Mouse (Mus musculus): ENCODE measurements around the gene Gnai3. TPM values are rescaled to one million over a fixed set of nuclear protein-coding genes. Genes with fewer than 3 reads are reported as not detected.

Gnai3 gene
- polyA plus RNA-seq, 1 experiment from 2014 or later: 192 TPM

DNA sequence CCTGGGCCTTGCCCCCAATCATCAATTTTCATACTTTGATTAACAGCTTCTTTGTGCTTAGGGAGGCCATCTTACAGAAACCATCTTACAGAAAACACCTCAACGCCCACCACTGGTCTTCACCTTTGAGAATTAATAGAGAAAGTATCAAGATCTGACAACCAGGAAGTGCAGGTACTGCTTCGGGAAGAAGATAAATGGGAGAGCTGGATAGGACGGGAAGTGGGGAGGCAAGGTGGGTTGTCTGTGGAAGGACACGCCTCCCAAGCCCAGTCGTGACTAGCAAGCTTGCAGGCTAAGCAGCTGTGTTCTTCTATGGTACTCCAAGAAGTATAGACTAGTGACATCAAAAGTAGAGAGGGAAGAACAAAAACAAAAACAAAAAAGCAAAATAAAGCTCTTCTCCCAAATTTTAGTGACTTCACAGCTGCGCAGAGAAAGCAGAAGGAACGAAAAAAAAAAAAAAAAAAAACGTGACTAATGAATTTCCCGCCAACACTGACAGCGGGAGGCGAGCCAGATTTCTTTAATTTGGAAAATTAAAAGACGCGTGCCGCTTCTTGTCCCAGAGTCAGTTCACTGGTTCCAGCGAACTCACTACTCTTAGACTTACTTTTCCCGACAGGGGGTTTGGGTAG, 39.6 kb upstream of the Gnai3 start:
- ATAC-seq (ENCODE audit: insufficient number of reproducible peaks, low FRiP score, low TSS enrichment, low read depth) (no peak), DNase-seq (ENCODE audit: low spot score) (no peak)
- Histone ChIP-seq H3K27ac (replicated peaks; ENCODE audit: low read depth, low read length) (no peak overlapping the region), H3K9me3 (ENCODE audit: control insufficient read depth, low read length) (no peaks in the 10 kb centered on the region), H3K4me3 (ENCODE audit: low read depth, low read length) (peak overlapping the region; percentile 65), H3K4me2 (ENCODE audit: low read depth, severe bottlenecking) (peak overlapping the region; percentile 98), H3K9ac (ENCODE audit: low read length) (peak overlapping the region; percentile 67; the same call in 1 of the 2 replicates), H3K36me3 (ENCODE audit: control insufficient read depth, insufficient read depth, low read length) (no peaks in the 10 kb centered on the region), H3K4me1 (ENCODE audit: control insufficient read depth, insufficient read depth, low read length) (peaks cover 6% of the 10 kb centered on the region; the same call in 1 of the 2 replicates), H3K27me3 (ENCODE audit: control insufficient read depth, insufficient read depth, low read length) (0 out of 2 replicates have a peak, but pooled peaks cover 8% of the 10 kb centered on the region)
- 4% methylated on average over 16 of the region's 16 CpGs for WGBS

DNA sequence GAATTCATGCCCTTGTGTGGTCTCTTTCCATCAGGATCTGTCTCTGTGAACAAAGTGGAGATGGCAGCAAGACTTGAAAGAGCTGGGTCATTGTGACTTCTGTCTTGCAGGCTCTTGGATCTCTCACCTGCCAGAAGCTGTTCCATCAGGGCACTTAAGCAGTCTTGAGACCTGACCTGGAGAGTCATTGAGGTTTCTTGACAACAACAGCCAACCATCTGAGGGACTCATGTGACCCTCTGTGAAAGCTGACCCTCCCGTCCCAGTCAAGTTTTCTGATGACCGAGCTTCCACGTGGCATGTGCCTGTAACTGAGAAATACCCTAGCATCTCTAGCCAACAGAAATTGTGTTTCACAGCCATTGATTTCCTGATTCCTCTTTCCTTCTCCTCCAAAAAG, 38.8 kb upstream of the Gnai3 start:
- Histone ChIP-seq H3K9ac (ENCODE audit: low read length) (no peak overlapping the region), H3K27ac (replicated peaks; ENCODE audit: low read depth, low read length) (no peak overlapping the region), H3K27me3 (ENCODE audit: control insufficient read depth, insufficient read depth, low read length) (0 out of 2 replicates have a peak, but pooled peaks cover 8% of the 10 kb centered on the region), H3K4me3 (ENCODE audit: low read depth, low read length) (no peak overlapping the region), H3K36me3 (ENCODE audit: control insufficient read depth, insufficient read depth, low read length) (no peaks in the 10 kb centered on the region), H3K4me1 (ENCODE audit: control insufficient read depth, insufficient read depth, low read length) (peaks cover 6% of the 10 kb centered on the region; the same call in 1 of the 2 replicates), H3K4me2 (ENCODE audit: low read depth, severe bottlenecking) (no peak overlapping the region), H3K9me3 (ENCODE audit: control insufficient read depth, low read length) (no peaks in the 10 kb centered on the region)
- 73% methylated on average over 3 of the region's 3 CpGs for WGBS
- DNase-seq (ENCODE audit: low spot score) (no peak), ATAC-seq (ENCODE audit: insufficient number of reproducible peaks, low FRiP score, low TSS enrichment, low read depth) (no peak)

GRCm38 (mm10) chr3:108180514-108180913, 34.6 kb upstream of the Gnai3 start:
- DNase-seq (ENCODE audit: low spot score) (no peak), ATAC-seq (ENCODE audit: insufficient number of reproducible peaks, low FRiP score, low TSS enrichment, low read depth) (no peak)
- no peaks in the 10 kb centered on the region for H3K4me1 ChIP-seq (ENCODE audit: control insufficient read depth, insufficient read depth, low read length)
- H3K27ac ChIP-seq (replicated peaks; ENCODE audit: low read depth, low read length): no peak overlapping the region
- H3K9me3 ChIP-seq (ENCODE audit: control insufficient read depth, low read length): no peaks in the 10 kb centered on the region
- WGBS: 42% methylated on average over 2 of the region's 2 CpGs
- H3K36me3 ChIP-seq (ENCODE audit: control insufficient read depth, insufficient read depth, low read length): no peaks in the 10 kb centered on the region
- no peak overlapping the region for H3K4me2 ChIP-seq (ENCODE audit: low read depth, severe bottlenecking)
- H3K4me3 ChIP-seq (ENCODE audit: low read depth, low read length): no peak overlapping the region
- no peaks in the 10 kb centered on the region for H3K27me3 ChIP-seq (ENCODE audit: control insufficient read depth, insufficient read depth, low read length)
- H3K9ac ChIP-seq (ENCODE audit: low read length): no peak overlapping the region

GRCm38 (mm10) chr3:108178756-108179715, 33.1 kb upstream of the Gnai3 start:
- no peak for DNase-seq (ENCODE audit: low spot score)
- Histone ChIP-seq H3K27me3 (ENCODE audit: control insufficient read depth, insufficient read depth, low read length) (no peaks in the 10 kb centered on the region), H3K4me1 (ENCODE audit: control insufficient read depth, insufficient read depth, low read length) (no peaks in the 10 kb centered on the region), H3K9ac (ENCODE audit: low read length) (no peak overlapping the region), H3K4me2 (ENCODE audit: low read depth, severe bottlenecking) (no peak overlapping the region), H3K36me3 (ENCODE audit: control insufficient read depth, insufficient read depth, low read length) (no peaks in the 10 kb centered on the region), H3K27ac (replicated peaks; ENCODE audit: low read depth, low read length) (no peak overlapping the region), H3K4me3 (ENCODE audit: low read depth, low read length) (no peak overlapping the region), H3K9me3 (ENCODE audit: control insufficient read depth, low read length) (no peaks in the 10 kb centered on the region)
- ATAC-seq (ENCODE audit: insufficient number of reproducible peaks, low FRiP score, low TSS enrichment, low read depth): no peak
- 83% methylated on average over 7 of the region's 7 CpGs for WGBS

DNA sequence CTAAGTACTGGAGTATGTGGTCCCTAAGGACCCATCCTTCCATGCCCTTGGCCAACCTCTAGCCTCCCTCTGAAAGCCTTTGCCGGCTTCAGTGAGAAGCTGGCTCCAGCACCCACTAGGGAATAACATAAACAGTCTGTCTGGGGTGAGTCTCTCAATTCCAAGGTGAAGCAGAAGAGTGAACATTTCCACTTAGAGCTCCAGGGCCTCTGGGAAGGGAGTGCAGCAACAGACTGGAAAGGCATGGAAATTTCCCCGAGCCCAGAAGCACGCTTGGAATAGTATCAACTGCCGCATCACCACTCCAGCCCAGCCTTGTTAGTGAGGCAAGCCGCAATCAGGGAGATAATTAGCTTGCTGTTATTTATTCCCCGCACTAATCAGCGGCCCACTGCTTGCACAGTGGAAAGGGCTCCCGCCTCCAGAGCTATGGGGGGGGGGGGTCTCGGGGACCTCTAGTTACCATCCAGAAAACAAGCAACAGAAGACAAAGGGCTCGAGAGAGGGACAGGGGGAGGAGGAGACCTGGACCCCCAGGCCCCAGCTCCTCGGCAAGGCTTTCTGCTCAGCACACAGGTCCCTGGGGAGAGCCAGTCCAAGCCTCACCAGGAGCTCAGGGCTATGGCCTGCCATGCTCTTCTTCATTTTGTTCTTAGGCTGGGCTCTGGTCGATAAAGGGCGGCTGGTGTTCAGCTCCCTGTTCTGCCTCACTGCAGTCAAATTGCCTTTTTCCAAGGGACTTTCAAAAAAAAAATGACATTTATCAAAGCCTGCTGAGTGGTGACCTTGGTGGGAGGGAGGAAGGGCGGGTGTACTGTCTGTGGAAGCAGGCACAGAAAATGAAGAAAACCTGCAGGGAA, 29.0 kb upstream of the Gnai3 start:
- H3K36me3 ChIP-seq (ENCODE audit: control insufficient read depth, insufficient read depth, low read length): no peaks in the 10 kb centered on the region
- ATAC-seq (ENCODE audit: insufficient number of reproducible peaks, low FRiP score, low TSS enrichment, low read depth) (0 out of 2 replicates have a peak, but pooled peaks have one; percentile 42), DNase-seq (ENCODE audit: low spot score) (no peak)
- WGBS: 27% methylated on average over 14 of the region's 14 CpGs
- no peak overlapping the region for H3K4me2 ChIP-seq (ENCODE audit: low read depth, severe bottlenecking)
- H3K9ac ChIP-seq (ENCODE audit: low read length): no peak overlapping the region
- H3K4me1 ChIP-seq (ENCODE audit: control insufficient read depth, insufficient read depth, low read length): no peaks in the 10 kb centered on the region
- no peaks in the 10 kb centered on the region for H3K27me3 ChIP-seq (ENCODE audit: control insufficient read depth, insufficient read depth, low read length)
- H3K4me3 ChIP-seq (ENCODE audit: low read depth, low read length): no peak overlapping the region
- no peak overlapping the region for H3K27ac ChIP-seq (replicated peaks; ENCODE audit: low read depth, low read length)
- H3K9me3 ChIP-seq (ENCODE audit: control insufficient read depth, low read length): no peaks in the 10 kb centered on the region

DNA sequence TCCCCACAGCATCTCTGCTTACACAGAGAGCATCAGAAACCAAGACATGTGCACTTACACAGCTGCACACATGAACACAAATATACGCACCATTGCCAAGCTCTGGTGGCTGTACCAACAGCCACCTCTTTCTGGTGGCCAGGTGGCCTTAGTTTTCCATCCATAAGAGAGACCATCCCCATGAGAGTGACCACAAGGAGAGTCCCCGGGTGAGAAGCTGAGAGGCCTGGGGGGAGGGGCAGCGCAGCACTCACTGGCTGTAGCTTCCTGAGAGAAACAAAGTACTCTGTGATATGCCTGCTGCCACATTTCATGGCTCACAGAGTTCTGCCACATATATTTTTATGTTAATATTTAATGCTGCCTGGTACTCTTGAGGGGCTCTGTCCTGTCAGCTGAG, 23.3 kb upstream of the Gnai3 start:
- ATAC-seq (ENCODE audit: insufficient number of reproducible peaks, low FRiP score, low TSS enrichment, low read depth): no peak
- peak overlapping the region; percentile 43 for H3K9ac ChIP-seq (ENCODE audit: low read length)
- no peaks in the 10 kb centered on the region for H3K27me3 ChIP-seq (ENCODE audit: control insufficient read depth, insufficient read depth, low read length)
- no peak overlapping the region for H3K4me2 ChIP-seq (ENCODE audit: low read depth, severe bottlenecking)
- H3K9me3 ChIP-seq (ENCODE audit: control insufficient read depth, low read length): no peaks in the 10 kb centered on the region
- H3K27ac ChIP-seq (replicated peaks; ENCODE audit: low read depth, low read length): no peak overlapping the region
- no peak for DNase-seq (ENCODE audit: low spot score)
- H3K4me1 ChIP-seq (ENCODE audit: control insufficient read depth, insufficient read depth, low read length): peaks cover 39% of the 10 kb centered on the region
- WGBS: 43% methylated on average over 3 of the region's 3 CpGs
- H3K4me3 ChIP-seq (ENCODE audit: low read depth, low read length): no peak overlapping the region
- H3K36me3 ChIP-seq (ENCODE audit: control insufficient read depth, insufficient read depth, low read length): no peaks in the 10 kb centered on the region

DNA sequence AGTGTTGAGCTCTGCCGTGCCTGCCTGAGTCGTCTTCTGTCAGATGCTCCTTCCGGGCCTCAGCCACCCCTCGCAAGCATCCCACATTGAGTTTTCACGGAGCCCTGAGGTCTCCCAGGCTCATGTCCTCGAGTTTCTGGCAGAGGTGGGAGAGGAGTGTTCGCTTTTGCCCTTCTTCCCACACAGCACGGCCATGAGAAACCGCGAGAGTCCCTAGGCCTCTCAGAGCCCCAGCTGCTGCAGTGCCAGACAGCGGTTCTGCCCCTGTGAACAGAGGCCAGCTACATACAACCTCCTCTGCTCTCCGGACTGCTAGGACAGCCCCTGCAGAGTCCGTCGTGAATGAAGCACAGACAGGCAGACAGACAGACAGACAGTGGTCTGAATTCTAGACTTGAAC, 21.6 kb upstream of the Gnai3 start:
- H3K4me3 ChIP-seq (ENCODE audit: low read depth, low read length): no peak overlapping the region
- peaks cover 39% of the 10 kb centered on the region for H3K4me1 ChIP-seq (ENCODE audit: control insufficient read depth, insufficient read depth, low read length)
- no peak overlapping the region; the same call in 1 of the 2 replicates for H3K4me2 ChIP-seq (ENCODE audit: low read depth, severe bottlenecking)
- peak overlapping the region; percentile 40 for H3K9ac ChIP-seq (ENCODE audit: low read length)
- 24% methylated on average over 14 of the region's 14 CpGs for WGBS
- H3K9me3 ChIP-seq (ENCODE audit: control insufficient read depth, low read length): no peaks in the 10 kb centered on the region
- H3K27me3 ChIP-seq (ENCODE audit: control insufficient read depth, insufficient read depth, low read length): no peaks in the 10 kb centered on the region
- ATAC-seq (ENCODE audit: insufficient number of reproducible peaks, low FRiP score, low TSS enrichment, low read depth) (no peak), DNase-seq (ENCODE audit: low spot score) (peak; percentile 52)
- H3K36me3 ChIP-seq (ENCODE audit: control insufficient read depth, insufficient read depth, low read length): no peaks in the 10 kb centered on the region
- peak overlapping the region; percentile 84 for H3K27ac ChIP-seq (replicated peaks; ENCODE audit: low read depth, low read length)

Data from limb, embryonic 11.5 days (tissue).